Mouse (Mus musculus) CH12.LX (cell line): ENCODE results near the gene Crtc2. TPM values are rescaled to one million over a fixed set of nuclear protein-coding genes. Genes with fewer than 3 reads are reported as not detected.

ENCODE experiments used
- DNase-seq: peaks from one replicate; pipeline ENCODE4 v3.0.0-alpha.2; 2013; ENCODE audit errors: extremely low read depth
- H3K27ac ChIP-seq: 2 replicates; pipeline ENCODE4 v1.5.1; 2012; ENCODE audit warnings: low read depth, mild to moderate bottlenecking, control low read depth, moderate library complexity; ENCODE audit not compliant: insufficient read depth
- H3K27me3 ChIP-seq: replicated peaks from 2 replicates; pipeline ENCODE3; 2012; ENCODE audit warnings: inconsistent platforms
- H3K36me3 ChIP-seq, 2 experiments: replicated peaks in 1 of 2; 2 replicates each; pipeline versions ENCODE3 to v1.6.1; 2012; ENCODE audit warnings: inconsistent platforms in 1 of 2, low read length in 1 of 2, mild to moderate bottlenecking in 1 of 2, mixed read lengths in 1 of 2, moderate library complexity in 1 of 2; ENCODE audit not compliant: control insufficient read depth in 1 of 2, insufficient read depth in 1 of 2
- H3K4me1 ChIP-seq, 2 experiments: 2 replicates each; pipeline ENCODE4 v1.6.1; 2012; ENCODE audit warnings: inconsistent platforms in 1 of 2, moderate library complexity in 1 of 2; ENCODE audit not compliant: insufficient read depth in 2 of 2, control insufficient read depth in 1 of 2
- H3K4me2 ChIP-seq: 2 replicates; pipeline ENCODE4 v1.6.1; 2012; ENCODE audit warnings: low read depth, mild to moderate bottlenecking, control low read depth; ENCODE audit not compliant: poor library complexity, insufficient read depth, severe bottlenecking
- H3K4me3 ChIP-seq, 3 experiments: fragments of 150-350 bp in 1 of 3; sonication (generic) in 1 of 3; replicated peaks in 1 of 3; 2 replicates each; pipeline versions ENCODE3 to v1.5.1; 2011 to 2012; ENCODE audit warnings: low read depth in 2 of 3, low read length in 2 of 3, mild to moderate bottlenecking in 2 of 3, moderate library complexity in 2 of 3, control low read depth in 1 of 3, improper control_type of control experiment in 1 of 3, inconsistent platforms in 1 of 3, mixed read lengths in 1 of 3; ENCODE audit not compliant: poor library complexity in 1 of 3
- H3K79me2 ChIP-seq: replicated peaks from 2 replicates; pipeline ENCODE4 v1.6.1; 2012; ENCODE audit warnings: mild to moderate bottlenecking, moderate library complexity; ENCODE audit not compliant: control insufficient read depth, poor library complexity, insufficient read depth, severe bottlenecking; ENCODE audit errors: extremely low read depth
- H3K9ac ChIP-seq: 2 replicates; pipeline ENCODE4 v1.6.1; 2012; ENCODE audit warnings: low read depth, mild to moderate bottlenecking, control low read depth, moderate library complexity; ENCODE audit not compliant: insufficient read depth
- H3K9me3 ChIP-seq: replicated peaks from 2 replicates; pipeline ENCODE3; 2012; ENCODE audit warnings: low read length, inconsistent platforms, mixed read lengths
- BHLHE40 ChIP-seq: IDR thresholded peaks from 2 replicates; pipeline ENCODE4 v1.6.1; 2011; ENCODE audit warnings: mild to moderate bottlenecking, low read depth, low read length, improper control_type of control experiment
- CHD1 ChIP-seq: IDR thresholded peaks from 2 replicates; pipeline ENCODE4 v1.6.1; 2012; ENCODE audit warnings: low read depth, low read length, improper control_type of control experiment, inconsistent platforms
- CHD2 ChIP-seq: IDR thresholded peaks from 2 replicates; pipeline ENCODE4 v1.6.1; 2011; ENCODE audit warnings: low read length, improper control_type of control experiment
- CTCF ChIP-seq, 2 experiments: IDR thresholded peaks in 1 of 2; conservative IDR thresholded peaks in 1 of 2; 2 replicates each; pipeline ENCODE4 v1.5.1; 2011 to 2012; ENCODE audit warnings: low read depth in 2 of 2, low read length in 2 of 2, improper control_type of control experiment in 1 of 2, inconsistent platforms in 1 of 2, mild to moderate bottlenecking in 1 of 2, moderate library complexity in 1 of 2
- E2F4 ChIP-seq: IDR thresholded peaks from 2 replicates; pipeline ENCODE4 v1.6.1; 2011; ENCODE audit warnings: low read depth, low read length, improper control_type of control experiment; ENCODE audit not compliant: insufficient replicate concordance
- ELF1 ChIP-seq: IDR thresholded peaks from 2 replicates; pipeline ENCODE4 v1.6.1; 2014; ENCODE audit warnings: low read depth, mild to moderate bottlenecking, inconsistent platforms, low read length, improper control_type of control experiment
- ETS1 ChIP-seq: conservative IDR thresholded peaks from 2 replicates; pipeline ENCODE4 v1.6.1; 2012; ENCODE audit warnings: low read depth, mild to moderate bottlenecking, inconsistent platforms, low read length, improper control_type of control experiment, moderate library complexity
- GABPA ChIP-seq: IDR thresholded peaks from 2 replicates; pipeline ENCODE4 v1.6.1; 2012; ENCODE audit warnings: low read depth, low read length, improper control_type of control experiment, inconsistent platforms; ENCODE audit not compliant: insufficient replicate concordance
- HCFC1 ChIP-seq: IDR thresholded peaks from 2 replicates; pipeline ENCODE4 v1.6.1; 2012; ENCODE audit warnings: low read depth, mild to moderate bottlenecking, inconsistent platforms, low read length, improper control_type of control experiment
- IRF4 ChIP-seq: IDR thresholded peaks from 2 replicates; pipeline ENCODE4 v1.6.1; 2014; ENCODE audit warnings: low read depth, mild to moderate bottlenecking, inconsistent platforms, low read length, improper control_type of control experiment
- JUND ChIP-seq: conservative IDR thresholded peaks from 2 replicates; pipeline ENCODE4 v1.6.1; 2011; ENCODE audit warnings: low read depth, low read length, improper control_type of control experiment
- KAT2A ChIP-seq: IDR thresholded peaks from 2 replicates; pipeline ENCODE4 v1.6.1; 2012; ENCODE audit warnings: low read length, improper control_type of control experiment, inconsistent platforms; ENCODE audit not compliant: insufficient replicate concordance
- MAX ChIP-seq: IDR thresholded peaks from 2 replicates; pipeline ENCODE4 v1.6.1; 2011; ENCODE audit warnings: low read length, improper control_type of control experiment
- MEF2A ChIP-seq: IDR thresholded peaks from 2 replicates; pipeline ENCODE4 v1.6.1; 2014; ENCODE audit warnings: low read depth, mild to moderate bottlenecking, inconsistent platforms, low read length, improper control_type of control experiment, borderline replicate concordance
- MXI1 ChIP-seq: IDR thresholded peaks from 2 replicates; pipeline ENCODE4 v1.6.1; 2011; ENCODE audit warnings: mild to moderate bottlenecking, low read depth, low read length, improper control_type of control experiment
- MYC ChIP-seq: IDR thresholded peaks from 2 replicates; pipeline ENCODE4 v1.6.1; 2011; ENCODE audit warnings: low read depth, mild to moderate bottlenecking, improper control_type of control experiment, low read length
- NELFE ChIP-seq: IDR thresholded peaks from 2 replicates; pipeline ENCODE4 v1.6.1; 2011; ENCODE audit warnings: low read depth, low read length, improper control_type of control experiment
- NRF1 ChIP-seq: IDR thresholded peaks from 2 replicates; pipeline ENCODE4 v1.6.1; 2014; ENCODE audit warnings: low read depth, mild to moderate bottlenecking, inconsistent platforms, low read length, improper control_type of control experiment, moderate library complexity
- PAX5 ChIP-seq: IDR thresholded peaks from 2 replicates; pipeline ENCODE4 v1.6.1; 2012; ENCODE audit warnings: low read length, inconsistent platforms, mixed read lengths
- POLR2A ChIP-seq: IDR thresholded peaks from 2 replicates; pipeline ENCODE4 v1.6.1; 2011; ENCODE audit warnings: low read depth, mild to moderate bottlenecking, improper control_type of control experiment, low read length
- POLR2AphosphoS2 ChIP-seq: IDR thresholded peaks from 2 replicates; pipeline ENCODE4 v1.6.1; 2011; ENCODE audit warnings: low read depth, low read length, improper control_type of control experiment
- RAD21 ChIP-seq: IDR thresholded peaks from 2 replicates; pipeline ENCODE4 v1.6.1; 2011; ENCODE audit warnings: low read depth, mild to moderate bottlenecking, low read length, improper control_type of control experiment, moderate library complexity
- RCOR1 ChIP-seq: conservative IDR thresholded peaks from 2 replicates; pipeline ENCODE4 v1.6.1; 2012; ENCODE audit warnings: low read depth, mild to moderate bottlenecking, inconsistent platforms, low read length, improper control_type of control experiment
- SMC3 ChIP-seq: IDR thresholded peaks from 2 replicates; pipeline ENCODE4 v1.6.1; 2011; ENCODE audit warnings: low read depth, low read length, improper control_type of control experiment
- TBP ChIP-seq: conservative IDR thresholded peaks from 2 replicates; pipeline ENCODE4 v1.6.1; 2011; ENCODE audit warnings: low read depth, low read length, improper control_type of control experiment
- UBTF ChIP-seq: IDR thresholded peaks from 2 replicates; pipeline ENCODE4 v1.6.1; 2012; ENCODE audit warnings: low read depth, mild to moderate bottlenecking, inconsistent platforms, low read length, improper control_type of control experiment, moderate library complexity
- USF1 ChIP-seq: IDR thresholded peaks from 2 replicates; pipeline ENCODE4 v1.6.1; 2014; ENCODE audit warnings: low read depth, mild to moderate bottlenecking, inconsistent platforms, low read length, improper control_type of control experiment
- USF2 ChIP-seq: conservative IDR thresholded peaks from 2 replicates; pipeline ENCODE4 v1.6.1; 2011; ENCODE audit warnings: low read depth, low read length, improper control_type of control experiment
- ZC3H11A ChIP-seq: IDR thresholded peaks from 2 replicates; pipeline ENCODE4 v1.6.1; 2012; ENCODE audit warnings: low read depth, mild to moderate bottlenecking, inconsistent platforms, low read length, improper control_type of control experiment
- ZKSCAN1 ChIP-seq: IDR thresholded peaks from 2 replicates; pipeline ENCODE4 v1.6.1; 2012; ENCODE audit warnings: low read depth, inconsistent platforms, low read length, improper control_type of control experiment, borderline replicate concordance
- ZMIZ1 ChIP-seq: IDR thresholded peaks from 2 replicates; pipeline ENCODE4 v1.6.1; 2012; ENCODE audit warnings: low read depth, mild to moderate bottlenecking, inconsistent platforms, low read length, improper control_type of control experiment
- ZNF384 ChIP-seq: IDR thresholded peaks from 2 replicates; pipeline ENCODE4 v1.6.1; 2012; ENCODE audit warnings: low read depth, low read length, improper control_type of control experiment, inconsistent platforms
- dilution Hi-C: fragments of 300-500 bp; cut with MboI; formaldehyde crosslinking; loops from 2 replicates; pipeline ENCODE4 v1.14.3; 2020; ENCODE audit warnings: low sequenced_read_pairs; ENCODE audit not compliant: extremely low pct_unique_long_range_greater_than_20kb, extremely low pct_ligation_motif_present
- in situ Hi-C: fragments of 300-500 bp; cut with MboI; formaldehyde crosslinking; loops from 3 replicates; pipeline ENCODE4 v1.14.3; 2019; ENCODE audit warnings: low sequenced_read_pairs, low pct_ligation_motif_present, low pct_unique_long_range_greater_than_20kb, mixed read lengths
- polyA plus RNA-seq: library from polyadenylated mRNA; unstranded; fragments of >175 nt; gene quantifications from 2 replicates; pipeline ENCODE4 v1.2.1, GENCODE M21; 2012; ENCODE audit warnings: low read depth; ENCODE audit not compliant: insufficient read length
- total RNA-seq, 2 experiments: library from RNA; depleted of rRNA; stranded (reverse); fragments of 300-350 nt in 1 of 2; fragments of >200 nt in 1 of 2; gene quantifications; 2 replicates each; pipeline ENCODE4 v1.2.3; 2012 to 2014

Gene Crtc2
- total and polyA plus RNA-seq, 3 experiments: 6.1 to 69.8 (median 13.5) TPM

- peaks cover 25 to 68% of the 10 kb centered on the region in 2 experiments for H3K4me1 ChIP-seq
- no peaks in the 10 kb centered on the region for H3K27me3 ChIP-seq
- in situ Hi-C loops: no loop called here
- DNase-seq: no peak
- H3K9me3 ChIP-seq: no peaks in the 10 kb centered on the region
- H3K4me3 ChIP-seq: peak overlapping the region in 1 of 3 experiments; percentile 29
- H3K79me2 ChIP-seq: peaks cover 32% of the 10 kb centered on the region
- H3K4me2 ChIP-seq: no peak overlapping the region
- peak overlapping the region; percentile 76 for H3K27ac ChIP-seq
- peaks cover 59 to 69% of the 10 kb centered on the region in 2 experiments for H3K36me3 ChIP-seq
- dilution Hi-C loops: no loop called here
- no peak overlapping the region for H3K9ac ChIP-seq
- TF ChIP-seq ELF1: no peak
- TF ChIP-seq MEF2A: no peak
- no peak for TF ChIP-seq NELFE
- no peak for TF ChIP-seq JUND
- no peak for TF ChIP-seq E2F4
These were observed 9.3 kb downstream of the Crtc2 start for GRCm38 (mm10) chr3:90263121-90263771.

- H3K4me2 ChIP-seq: peak overlapping the region; percentile 62
- H3K36me3 ChIP-seq: peaks cover 57 to 69% of the 10 kb centered on the region in 2 experiments
- H3K27ac ChIP-seq: peak overlapping the region; percentile 97
- peaks cover 28% of the 10 kb centered on the region for H3K79me2 ChIP-seq
- peak; percentile 87 for DNase-seq
- in situ Hi-C loops (no loop called here), dilution Hi-C loops (no loop called here)
- H3K4me1 ChIP-seq: peaks cover 31 to 67% of the 10 kb centered on the region in 2 experiments
- H3K9ac ChIP-seq: peak overlapping the region; percentile 99; the same call in 1 of the 2 replicates
- H3K4me3 ChIP-seq: peak overlapping the region in 2 of 3 experiments; percentile 72 to 76
- H3K27me3 ChIP-seq: no peaks in the 10 kb centered on the region
- H3K9me3 ChIP-seq: no peaks in the 10 kb centered on the region
- TF ChIP-seq USF1 (no peak), SMC3 (no peak), PAX5 (no peak), ZKSCAN1 (no peak; the same call in 1 of the 2 replicates), GABPA (no peak), KAT2A (0 out of 2 replicates have a peak, but pooled peaks have one; percentile 78), IRF4 (peak; percentile 100), UBTF (peak; percentile 88; the same call in 1 of the 2 replicates), CHD1 (no peak; the same call in 1 of the 2 replicates), POLR2AphosphoS2 (peak; percentile 37; the same call in 1 of the 2 replicates), HCFC1 (peak; percentile 46; the same call in 1 of the 2 replicates), USF2 (0 out of 2 replicates have a peak, but pooled peaks have one; percentile 7), ETS1 (peak; percentile 91), MYC (peak; percentile 92), MAX (peak; percentile 79), CHD2 (peak; percentile 94), NRF1 (peak; percentile 30; the same call in 1 of the 2 replicates), ZC3H11A (no peak), MXI1 (peak; percentile 88), BHLHE40 (peak; percentile 84), CTCF (conservative IDR thresholded peaks at IDR 0.05 in 1 of 2, IDR thresholded peaks at IDR 0.05 in 1 of 2; ENCODE audit: low read depth in 2 of 2, low read length in 2 of 2) (no peak), ELF1 (peak; percentile 73), RCOR1 (peak; percentile 99), RAD21 (no peak; the same call in 1 of the 2 replicates), ZMIZ1 (peak; percentile 61), TBP (peak; percentile 75; the same call in 1 of the 2 replicates), POLR2A (peak; percentile 47; the same call in 1 of the 2 replicates), ZNF384 (peak; percentile 58)
These were observed 10.7 kb downstream of the Crtc2 start for GRCm38 (mm10) chr3:90264687-90265033.
